Mouse (Mus musculus) layer of hippocampus, postnatal 14 days (tissue): ENCODE results near the gene Zswim2. TPM values are rescaled to one million over a fixed set of nuclear protein-coding genes. Genes with fewer than 3 reads are reported as not detected.
"Not testable (repeated sequence)": the region's sequence is repeated elsewhere in the genome, so short reads cannot be mapped to it uniquely, and the experiment has no call there.

Experiments
- DNase-seq, 2 experiments: peaks; one replicate each; pipeline ENCODE4 v3.0.0; 2021 to 2022; ENCODE audit warnings: low spot score in 2 of 2, mixed read lengths in 1 of 2
- long read RNA-seq, 2 experiments: library from polyadenylated mRNA; stranded (forward); transcript quantifications; one replicate each; pipeline ENCODE4 v2.0.0; 2021
- total RNA-seq, 2 experiments: library from RNA; stranded (reverse); gene quantifications; 2 replicates each; pipeline ENCODE4 v1.2.3; 2021

Zswim2 gene
- total RNA-seq, result not detected
- long read RNA-seq, experiment 1, result 0 reads
- long read RNA-seq, experiment 2, result 0 reads

DNA sequence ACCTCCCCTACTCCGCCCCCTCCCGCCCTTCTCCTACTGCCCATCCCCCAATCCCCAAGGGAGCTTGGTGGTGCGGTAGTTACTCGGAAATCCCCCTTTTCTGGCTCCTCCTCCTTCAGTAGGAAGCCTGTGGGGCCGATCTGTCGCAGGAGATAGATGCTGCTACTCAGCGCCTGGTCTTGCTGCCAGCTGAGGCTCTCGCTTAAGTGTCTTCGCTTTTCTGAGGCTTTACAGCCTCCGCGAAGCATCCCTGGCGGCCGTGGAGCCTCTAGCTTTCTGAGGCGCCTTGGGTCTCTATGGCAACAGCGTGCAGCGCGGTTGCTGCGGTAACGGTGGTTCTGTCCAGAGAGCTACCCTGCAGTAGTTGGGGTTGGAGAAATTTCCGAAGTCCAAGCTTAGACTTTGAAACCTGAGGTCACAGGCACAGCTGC lies at the start of gene Zswim2:
Gene Zswim2, minus strand, starts transcription at position 298 of the 431 bp plus-strand sequence.
- DNase-seq, result peak; percentile 86 to 88

DNA sequence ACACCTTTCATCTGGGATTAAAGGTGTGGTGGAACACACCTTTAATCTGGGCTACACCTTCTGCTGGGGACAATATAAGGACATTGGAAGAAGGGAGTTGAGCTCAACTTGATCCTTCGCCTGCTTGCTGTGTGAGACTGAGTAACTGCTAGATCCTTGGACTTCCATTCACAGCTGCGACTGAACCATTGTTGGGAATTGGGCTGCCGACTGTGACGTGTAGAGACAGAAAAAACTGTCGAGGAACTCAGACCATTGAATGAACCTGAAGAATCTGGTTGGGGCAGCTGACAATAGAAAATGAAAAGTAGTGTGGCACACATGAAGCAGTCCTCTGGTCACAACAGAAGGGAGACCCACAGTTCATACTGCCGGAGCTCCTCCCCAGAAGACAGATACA lies 49.2 kb upstream of the Zswim2 start, which contains the start of gene Gm13691:
Gene Gm13691, plus strand, starts transcription at position 301 of the 400 bp plus-strand sequence.
- not testable (repeated sequence) for DNase-seq

DNA sequence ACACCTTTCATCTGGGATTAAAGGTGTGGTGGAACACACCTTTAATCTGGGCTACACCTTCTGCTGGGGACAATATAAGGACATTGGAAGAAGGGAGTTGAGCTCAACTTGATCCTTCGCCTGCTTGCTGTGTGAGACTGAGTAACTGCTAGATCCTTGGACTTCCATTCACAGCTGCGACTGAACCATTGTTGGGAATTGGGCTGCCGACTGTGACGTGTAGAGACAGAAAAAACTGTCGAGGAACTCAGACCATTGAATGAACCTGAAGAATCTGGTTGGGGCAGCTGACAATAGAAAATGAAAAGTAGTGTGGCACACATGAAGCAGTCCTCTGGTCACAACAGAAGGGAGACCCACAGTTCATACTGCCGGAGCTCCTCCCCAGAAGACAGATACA lies 43.4 kb upstream of the Zswim2 start, which contains the start of gene Gm13697:
Gene Gm13697, plus strand, starts transcription at position 301 of the 400 bp plus-strand sequence.
- not testable (repeated sequence) for DNase-seq

DNA sequence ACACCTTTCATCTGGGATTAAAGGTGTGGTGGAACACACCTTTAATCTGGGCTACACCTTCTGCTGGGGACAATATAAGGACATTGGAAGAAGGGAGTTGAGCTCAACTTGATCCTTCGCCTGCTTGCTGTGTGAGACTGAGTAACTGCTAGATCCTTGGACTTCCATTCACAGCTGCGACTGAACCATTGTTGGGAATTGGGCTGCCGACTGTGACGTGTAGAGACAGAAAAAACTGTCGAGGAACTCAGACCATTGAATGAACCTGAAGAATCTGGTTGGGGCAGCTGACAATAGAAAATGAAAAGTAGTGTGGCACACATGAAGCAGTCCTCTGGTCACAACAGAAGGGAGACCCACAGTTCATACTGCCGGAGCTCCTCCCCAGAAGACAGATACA lies 37.6 kb upstream of the Zswim2 start, which contains the start of gene Gm13694:
Gene Gm13694, plus strand, starts transcription at position 301 of the 400 bp plus-strand sequence.
- not testable (repeated sequence) for DNase-seq

DNA sequence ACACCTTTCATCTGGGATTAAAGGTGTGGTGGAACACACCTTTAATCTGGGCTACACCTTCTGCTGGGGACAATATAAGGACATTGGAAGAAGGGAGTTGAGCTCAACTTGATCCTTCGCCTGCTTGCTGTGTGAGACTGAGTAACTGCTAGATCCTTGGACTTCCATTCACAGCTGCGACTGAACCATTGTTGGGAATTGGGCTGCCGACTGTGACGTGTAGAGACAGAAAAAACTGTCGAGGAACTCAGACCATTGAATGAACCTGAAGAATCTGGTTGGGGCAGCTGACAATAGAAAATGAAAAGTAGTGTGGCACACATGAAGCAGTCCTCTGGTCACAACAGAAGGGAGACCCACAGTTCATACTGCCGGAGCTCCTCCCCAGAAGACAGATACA lies 31.8 kb upstream of the Zswim2 start, which contains the start of gene Gm13696:
Gene Gm13696, plus strand, starts transcription at position 301 of the 400 bp plus-strand sequence.
- DNase-seq, result not testable (repeated sequence)

DNA sequence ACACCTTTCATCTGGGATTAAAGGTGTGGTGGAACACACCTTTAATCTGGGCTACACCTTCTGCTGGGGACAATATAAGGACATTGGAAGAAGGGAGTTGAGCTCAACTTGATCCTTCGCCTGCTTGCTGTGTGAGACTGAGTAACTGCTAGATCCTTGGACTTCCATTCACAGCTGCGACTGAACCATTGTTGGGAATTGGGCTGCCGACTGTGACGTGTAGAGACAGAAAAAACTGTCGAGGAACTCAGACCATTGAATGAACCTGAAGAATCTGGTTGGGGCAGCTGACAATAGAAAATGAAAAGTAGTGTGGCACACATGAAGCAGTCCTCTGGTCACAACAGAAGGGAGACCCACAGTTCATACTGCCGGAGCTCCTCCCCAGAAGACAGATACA lies 26.0 kb upstream of the Zswim2 start, which contains the start of gene Gm13695:
Gene Gm13695, plus strand, starts transcription at position 301 of the 400 bp plus-strand sequence.
- not testable (repeated sequence) for DNase-seq

DNA sequence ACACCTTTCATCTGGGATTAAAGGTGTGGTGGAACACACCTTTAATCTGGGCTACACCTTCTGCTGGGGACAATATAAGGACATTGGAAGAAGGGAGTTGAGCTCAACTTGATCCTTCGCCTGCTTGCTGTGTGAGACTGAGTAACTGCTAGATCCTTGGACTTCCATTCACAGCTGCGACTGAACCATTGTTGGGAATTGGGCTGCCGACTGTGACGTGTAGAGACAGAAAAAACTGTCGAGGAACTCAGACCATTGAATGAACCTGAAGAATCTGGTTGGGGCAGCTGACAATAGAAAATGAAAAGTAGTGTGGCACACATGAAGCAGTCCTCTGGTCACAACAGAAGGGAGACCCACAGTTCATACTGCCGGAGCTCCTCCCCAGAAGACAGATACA lies 20.2 kb upstream of the Zswim2 start, which contains the start of gene Gm13693:
Gene Gm13693, plus strand, starts transcription at position 301 of the 400 bp plus-strand sequence.
- not testable (repeated sequence) for DNase-seq

DNA sequence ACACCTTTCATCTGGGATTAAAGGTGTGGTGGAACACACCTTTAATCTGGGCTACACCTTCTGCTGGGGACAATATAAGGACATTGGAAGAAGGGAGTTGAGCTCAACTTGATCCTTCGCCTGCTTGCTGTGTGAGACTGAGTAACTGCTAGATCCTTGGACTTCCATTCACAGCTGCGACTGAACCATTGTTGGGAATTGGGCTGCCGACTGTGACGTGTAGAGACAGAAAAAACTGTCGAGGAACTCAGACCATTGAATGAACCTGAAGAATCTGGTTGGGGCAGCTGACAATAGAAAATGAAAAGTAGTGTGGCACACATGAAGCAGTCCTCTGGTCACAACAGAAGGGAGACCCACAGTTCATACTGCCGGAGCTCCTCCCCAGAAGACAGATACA lies 14.4 kb upstream of the Zswim2 start, which contains the start of gene Gm13698:
Gene Gm13698, plus strand, starts transcription at position 301 of the 400 bp plus-strand sequence.
- not testable (repeated sequence) for DNase-seq

DNA sequence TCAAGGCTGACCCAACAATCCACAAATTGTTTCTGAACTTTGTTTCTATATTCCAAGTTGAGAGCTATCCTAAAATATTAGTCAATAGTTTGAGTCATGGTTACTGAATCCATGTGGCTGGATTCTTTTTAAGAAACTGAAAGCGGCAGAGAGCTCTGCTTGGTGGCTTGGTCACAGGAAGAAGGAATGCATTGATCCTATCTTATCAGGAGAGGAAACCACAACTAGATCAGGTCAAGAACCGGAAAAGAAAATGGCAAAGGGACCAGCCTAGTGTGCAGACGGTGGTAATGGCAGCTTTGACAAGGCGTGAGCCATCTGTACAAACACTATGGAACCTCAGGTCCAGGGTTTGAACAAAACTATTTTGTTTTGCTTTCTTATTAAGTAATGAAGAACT lies 764 bp upstream of the Zswim2 start:
- no peak for DNase-seq

DNA sequence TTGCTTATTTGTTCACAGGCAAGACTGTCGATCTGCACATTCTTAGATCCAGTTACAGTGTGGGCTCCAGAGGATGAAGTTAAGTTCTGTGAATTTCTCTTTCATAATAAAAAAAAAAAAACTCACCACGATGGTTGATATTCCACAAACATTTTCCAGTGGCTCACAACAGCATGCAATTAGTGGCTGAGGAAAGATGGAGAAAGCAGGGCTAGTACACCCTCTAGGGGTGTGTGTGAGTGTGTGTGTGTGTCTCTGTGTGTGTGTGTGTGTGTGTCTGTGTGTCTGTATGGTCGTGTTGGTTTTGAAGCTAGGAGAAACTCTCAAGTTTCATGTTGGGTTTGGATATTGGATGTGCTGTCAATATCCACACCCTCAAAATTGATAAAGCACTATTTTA lies 350 bp upstream of the Zswim2 start:
- DNase-seq, result no peak

DNA sequence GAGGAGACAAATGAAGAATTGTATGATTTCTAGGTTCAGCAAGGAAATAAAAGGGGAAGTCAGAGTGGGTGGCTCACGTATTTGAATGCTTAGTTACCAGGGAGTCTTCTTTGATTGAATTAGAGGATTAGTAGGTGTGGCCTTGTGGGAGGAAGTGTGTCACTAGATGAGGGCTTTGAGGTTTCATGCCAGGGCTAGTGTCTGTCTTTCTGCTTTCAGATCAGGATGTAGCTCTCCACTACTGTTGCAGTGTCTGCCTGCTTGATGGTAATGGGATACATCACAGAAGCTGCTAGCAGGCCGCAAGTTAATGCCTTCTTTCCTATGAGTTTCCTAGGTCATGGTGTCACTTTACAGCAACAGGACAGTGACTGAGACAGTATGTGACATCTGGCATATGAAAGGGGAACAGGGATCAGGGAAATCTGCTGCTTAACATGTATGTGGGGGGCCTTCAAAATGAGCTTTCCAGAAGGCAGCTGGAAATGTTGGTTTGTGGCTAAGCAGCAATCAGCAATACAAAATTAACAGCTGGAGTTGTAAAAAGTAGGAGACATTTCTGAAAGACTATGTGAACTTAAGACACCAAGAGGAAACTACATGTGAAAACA lies 11.4 kb downstream of the Zswim2 start:
- no peak for DNase-seq

DNA sequence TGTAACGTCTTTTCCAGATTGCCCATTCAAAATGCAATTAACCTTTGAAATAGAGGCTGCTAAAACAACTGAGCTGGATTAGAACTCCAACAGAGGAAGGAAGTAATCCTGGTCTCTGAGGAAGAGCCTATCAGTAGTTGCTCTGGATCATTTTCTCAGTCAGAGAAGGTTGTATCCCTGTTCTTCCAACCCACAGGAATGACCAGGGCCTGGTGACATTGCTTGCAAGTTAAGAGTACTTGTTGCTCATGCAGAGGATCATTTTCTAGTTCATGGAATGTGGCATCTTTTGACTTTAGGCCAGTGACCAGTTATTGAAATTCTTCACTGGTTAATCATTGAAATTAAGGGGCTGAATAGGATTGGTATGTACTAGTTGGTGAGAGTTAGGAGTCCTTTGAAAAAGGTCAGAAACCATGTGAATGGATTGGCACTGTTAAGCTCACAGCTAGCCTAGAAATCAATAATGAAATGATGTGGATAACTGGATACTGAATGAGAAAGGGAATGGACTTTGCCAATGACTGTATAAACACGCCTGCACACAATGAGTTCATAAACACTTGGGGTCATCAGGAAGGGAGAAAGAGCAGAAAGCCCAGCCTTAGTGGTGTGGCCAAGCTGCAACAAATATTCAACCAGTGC lies 39.0 kb downstream of the Zswim2 start:
- DNase-seq, result no peak

DNA sequence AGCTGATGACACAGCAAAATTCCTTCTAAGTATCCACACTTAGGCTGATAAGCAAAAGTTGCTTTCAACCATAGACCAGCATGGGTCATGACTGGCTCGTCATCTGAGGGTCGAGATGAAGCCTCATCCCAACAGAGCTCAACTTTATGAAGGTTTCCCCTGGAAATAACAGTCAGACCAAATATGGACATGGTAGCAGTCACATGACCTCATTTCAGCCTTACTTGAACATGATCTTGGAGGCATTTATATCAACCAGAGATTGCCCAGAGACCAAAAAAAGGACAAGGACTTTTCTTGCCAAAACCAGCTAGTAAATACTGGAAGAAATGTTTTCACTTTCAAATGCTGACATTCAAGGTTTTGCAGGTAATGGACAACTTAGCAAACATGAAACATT lies 47.3 kb downstream of the Zswim2 start:
- DNase-seq, result no peak

DNA sequence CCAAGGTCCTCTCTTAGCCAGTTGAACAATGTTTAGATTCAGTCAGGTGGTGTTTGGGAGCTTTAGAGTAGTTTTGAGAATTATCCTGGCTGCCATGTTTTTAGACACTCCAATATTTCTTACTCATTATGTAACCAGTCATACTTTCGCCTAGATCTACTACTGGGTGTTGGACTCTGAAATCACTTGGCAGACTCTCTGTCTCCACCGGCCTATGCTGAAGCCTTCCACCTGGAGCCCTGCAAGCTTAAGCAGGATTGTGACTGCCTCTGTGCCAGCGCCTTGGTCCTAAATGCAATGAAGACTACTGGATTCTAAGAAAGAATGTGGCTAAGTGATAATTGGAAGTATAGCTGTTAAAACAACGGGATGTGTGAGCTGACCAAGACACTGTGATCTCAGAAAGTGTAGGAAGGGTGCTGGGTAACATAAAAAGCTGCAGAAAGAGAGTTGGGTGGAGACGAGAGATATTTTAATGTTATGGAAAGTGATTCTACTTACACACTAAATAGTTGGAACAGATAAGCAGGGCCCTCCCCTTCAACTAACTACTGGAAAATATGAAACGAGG lies 57.1 kb downstream of the Zswim2 start:
- no peak for DNase-seq

Other genes with a start within 250 kb of the Zswim2 start
- gene Itgav, start 216.8 kb downstream of the Zswim2 start, total RNA-seq, result 10 to 100 TPM; 48.5 to 69.0 TPM
- gene Fam171b, start 128.6 kb downstream of the Zswim2 start, total RNA-seq, result 100 to 1,000 TPM; 189 to 197 TPM
- gene Gm13698, start 14.5 kb upstream of the Zswim2 start, total RNA-seq, result 1 to 10 TPM; 1.2 to 1.6 TPM
- 1 to 10 TPM; 1.2 to 1.6 TPM for gene Gm13693, start 20.3 kb upstream of the Zswim2 start, total RNA-seq
- gene Gm13695, start 26.1 kb upstream of the Zswim2 start, total RNA-seq, result 1 to 10 TPM in 1 of 2 experiments, not detected in 1; 1.2 TPM
- gene Gm13696, start 31.9 kb upstream of the Zswim2 start, total RNA-seq, result 1 to 10 TPM; 1.2 to 1.6 TPM
- gene Gm13694, start 37.7 kb upstream of the Zswim2 start, total RNA-seq, result 1 to 10 TPM; 1.2 to 1.6 TPM
- 1 to 10 TPM; 1.2 to 1.6 TPM for gene Gm13697, start 43.5 kb upstream of the Zswim2 start, total RNA-seq
- gene Gm13691, start 49.3 kb upstream of the Zswim2 start, total RNA-seq, result 1 to 10 TPM; 1.2 to 1.6 TPM